Mouse (Mus musculus) myocyte (in vitro differentiated cells): ENCODE measurements around the gene Whamm.

ENCODE experiments used
- CEBPB ChIP-seq: IDR thresholded peaks from 2 replicates; pipeline ENCODE4 v1.6.1; 2011; ENCODE audit warnings: mild to moderate bottlenecking, moderate library complexity; ENCODE audit not compliant: poor library complexity, insufficient read depth, severe bottlenecking
- E2F4 ChIP-seq: IDR thresholded peaks from one replicate; pipeline ENCODE4 v1.6.1; 2011; ENCODE audit warnings: mild to moderate bottlenecking, control low read depth, moderate library complexity; ENCODE audit not compliant: insufficient read depth
- MAX ChIP-seq: IDR thresholded peaks from one replicate; pipeline ENCODE4 v1.6.1; 2011; ENCODE audit warnings: low read depth, mild to moderate bottlenecking, control low read depth
- MYOD1 ChIP-seq, 3 experiments: IDR thresholded peaks; one replicate each; pipeline ENCODE4 v1.6.1; 2011; ENCODE audit warnings: control low read depth in 2 of 3, low read depth in 2 of 3, mild to moderate bottlenecking in 2 of 3, moderate library complexity in 1 of 3; ENCODE audit not compliant: insufficient read length in 2 of 3, control insufficient read depth in 1 of 3
- POLR2A ChIP-seq: IDR thresholded peaks from one replicate; pipeline ENCODE4 v1.6.1; 2011; ENCODE audit warnings: low read depth, mild to moderate bottlenecking, control low read depth, moderate library complexity; ENCODE audit not compliant: insufficient read length
- POLR2AphosphoS2 ChIP-seq: IDR thresholded peaks from one replicate; pipeline ENCODE4 v1.6.1; 2011; ENCODE audit warnings: low read depth, control low read depth; ENCODE audit not compliant: insufficient read length
- SRF ChIP-seq: IDR thresholded peaks from one replicate; pipeline ENCODE4 v1.6.1; 2011; ENCODE audit warnings: low read depth; ENCODE audit not compliant: control insufficient read depth, insufficient read length
- TCF12 ChIP-seq: IDR thresholded peaks from one replicate; pipeline ENCODE4 v1.6.1; 2011; ENCODE audit warnings: mild to moderate bottlenecking, control low read depth; ENCODE audit not compliant: poor library complexity, insufficient read depth, severe bottlenecking
- TCF3 ChIP-seq: IDR thresholded peaks from one replicate; pipeline ENCODE4 v1.6.1; 2011; ENCODE audit warnings: low read depth, control low read depth; ENCODE audit not compliant: insufficient read length
- USF1 ChIP-seq: IDR thresholded peaks from one replicate; pipeline ENCODE4 v1.6.1; 2011; ENCODE audit warnings: low read depth, mild to moderate bottlenecking, control low read depth, moderate library complexity

DNA sequence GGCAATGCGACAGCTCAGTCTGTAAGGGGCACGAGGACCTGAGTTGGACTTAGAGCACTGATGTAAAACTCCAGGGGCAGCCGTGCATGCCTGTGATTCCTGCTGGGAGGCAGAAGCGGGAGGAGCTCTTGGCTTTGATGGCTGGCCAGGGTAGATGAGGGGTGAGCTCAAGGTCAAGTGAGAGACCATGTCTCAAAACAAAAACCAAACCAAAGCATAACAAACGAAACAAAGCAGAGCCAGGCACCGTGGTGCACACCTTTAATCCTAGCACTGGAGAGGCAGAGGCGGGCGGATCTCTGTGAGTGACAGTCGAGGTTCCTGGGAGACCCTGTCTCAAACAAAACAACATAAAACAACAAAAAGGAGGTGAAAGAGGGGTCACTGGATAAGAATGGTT lies 44.0 kb downstream of the Whamm start:
- TF ChIP-seq POLR2A (no peak), MYOD1 (IDR thresholded peaks at IDR 0.05; ENCODE audit: control insufficient read depth in 1 of 3, insufficient read length in 2 of 3, low read depth in 2 of 3) (no peak), POLR2AphosphoS2 (no peak), E2F4 (no peak), TCF12 (no peak), CEBPB (no peak), TCF3 (no peak), SRF (no peak), USF1 (no peak), MAX (no peak)
